Mouse (Mus musculus): ENCODE measurements around the gene Aldh1a2.

DNA sequence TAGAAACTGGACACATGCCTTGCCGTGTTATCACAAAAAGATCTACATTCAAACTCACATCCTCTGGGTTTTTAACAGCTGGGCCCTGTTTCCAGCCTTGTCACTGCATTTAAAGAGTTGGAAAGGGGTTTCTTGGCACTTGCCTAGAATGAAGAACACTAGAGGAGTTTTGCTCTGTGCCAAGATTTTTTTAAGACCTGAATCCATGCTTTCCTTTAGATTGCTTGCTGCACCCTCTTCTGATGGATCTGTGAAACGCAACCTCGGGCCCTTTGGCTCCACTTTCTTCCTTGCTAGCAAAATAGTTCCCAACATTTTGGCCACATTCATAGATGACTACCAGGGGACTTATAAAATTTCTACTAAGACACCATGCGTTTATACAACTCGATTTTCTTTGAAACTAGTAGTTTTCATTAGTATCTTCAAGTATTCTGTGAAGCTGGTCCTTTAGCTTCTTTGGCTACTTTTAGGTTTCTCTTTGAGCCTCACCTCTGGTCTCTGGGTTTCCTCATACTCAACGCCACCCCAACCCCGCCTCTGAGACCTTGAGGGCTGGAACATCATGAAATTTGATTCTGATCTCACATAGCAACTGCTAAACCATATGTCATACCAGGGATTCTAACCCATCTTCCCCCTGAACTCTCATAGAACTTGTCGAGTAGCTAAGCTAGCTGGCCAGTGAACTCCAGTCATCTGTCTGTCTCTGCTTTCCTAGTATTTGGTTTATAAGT lies 35.5 kb upstream of the Aldh1a2 start:
- TF ChIP-seq FLI1 (IDR thresholded peaks at IDR 0.05; ENCODE audit: low read length) = no peak
- TF ChIP-seq GATA1 (IDR thresholded peaks at IDR 0.05; ENCODE audit: borderline replicate concordance, low read length) = no peak
